Mouse (Mus musculus): ENCODE data around the gene Tada2a. TPM values are rescaled to one million over a fixed set of nuclear protein-coding genes. Genes with fewer than 3 reads are reported as not detected.

Tada2a gene
- polyA plus RNA-seq, 1 experiment, result 10.2 TPM

GRCm38 (mm10) chr11:84066927-84067645 is 62.3 kb downstream of the Tada2a start:
- peak overlapping the region; percentile 56 for H3K4me3 ChIP-seq (ENCODE audit: insufficient read depth, poor library complexity, severe bottlenecking)
- peaks cover 40% of the 10 kb centered on the region for H3K79me2 ChIP-seq (ENCODE audit: control insufficient read depth, insufficient read depth)
- H3ac ChIP-seq (ENCODE audit: control insufficient read depth, insufficient read length, low read depth), result no peak overlapping the region
- no peaks in the 10 kb centered on the region for H3K36me3 ChIP-seq (ENCODE audit: control insufficient read depth, insufficient read depth)
- H3K79me3 ChIP-seq (ENCODE audit: low read depth), result peaks cover 14% of the 10 kb centered on the region
- no peaks in the 10 kb centered on the region for H3K27me3 ChIP-seq (ENCODE audit: control insufficient read depth, insufficient read depth, insufficient read length)
- peak; percentile 73 for TF ChIP-seq MAX (IDR thresholded peaks at IDR 0.05)
- no peak for TF ChIP-seq USF1 (IDR thresholded peaks at IDR 0.05; ENCODE audit: low read depth)
- peak; percentile 15 for TF ChIP-seq MYOD1 (IDR thresholded peaks at IDR 0.05; ENCODE audit: control insufficient read depth, insufficient read length, low read depth)

GRCm38 (mm10) chr11:84066071-84066481 is 63.3 kb downstream of the Tada2a start:
- H3K4me3 ChIP-seq (ENCODE audit: insufficient read depth, poor library complexity, severe bottlenecking), result no peak overlapping the region
- no peaks in the 10 kb centered on the region for H3K27me3 ChIP-seq (ENCODE audit: control insufficient read depth, insufficient read depth, insufficient read length)
- TF ChIP-seq MYOD1 (IDR thresholded peaks at IDR 0.05; ENCODE audit: control insufficient read depth, insufficient read length, low read depth), result no peak
- TF ChIP-seq USF1 (IDR thresholded peaks at IDR 0.05; ENCODE audit: low read depth), result no peak
- no peak for TF ChIP-seq CEBPB (IDR thresholded peaks at IDR 0.05; ENCODE audit: low read depth)
- no peak for TF ChIP-seq CTCF (IDR thresholded peaks at IDR 0.05; ENCODE audit: control insufficient read depth, insufficient read depth, insufficient read length)
- TF ChIP-seq MAX (IDR thresholded peaks at IDR 0.05), result no peak
- no peak for TF ChIP-seq MYOG (IDR thresholded peaks at IDR 0.05; ENCODE audit: control insufficient read depth, extremely low read depth, insufficient read length)
- no peak for TF ChIP-seq FOSL1 (IDR thresholded peaks at IDR 0.05; ENCODE audit: insufficient read depth, low read length, poor library complexity, severe bottlenecking)
- no peak overlapping the region for H3ac ChIP-seq (ENCODE audit: control insufficient read depth, insufficient read length, low read depth)
- peaks cover 50% of the 10 kb centered on the region for H3K79me2 ChIP-seq (ENCODE audit: control insufficient read depth, insufficient read depth)
- H3K79me3 ChIP-seq (ENCODE audit: low read depth), result peaks cover 21% of the 10 kb centered on the region
- H3K36me3 ChIP-seq (ENCODE audit: control insufficient read depth, insufficient read depth), result peaks cover 3% of the 10 kb centered on the region

- no peaks in the 10 kb centered on the region for H3K27me3 ChIP-seq (ENCODE audit: control insufficient read depth, insufficient read depth, insufficient read length)
- TF ChIP-seq MYOD1 (IDR thresholded peaks at IDR 0.05; ENCODE audit: control insufficient read depth, insufficient read length, low read depth), result no peak
- no peak for TF ChIP-seq MAX (IDR thresholded peaks at IDR 0.05)
- TF ChIP-seq CTCF (IDR thresholded peaks at IDR 0.05; ENCODE audit: control insufficient read depth, insufficient read depth, insufficient read length), result no peak
- TF ChIP-seq FOSL1 (IDR thresholded peaks at IDR 0.05; ENCODE audit: insufficient read depth, low read length, poor library complexity, severe bottlenecking), result no peak
- TF ChIP-seq MYOG (IDR thresholded peaks at IDR 0.05; ENCODE audit: control insufficient read depth, extremely low read depth, insufficient read length), result no peak
- H3K79me2 ChIP-seq (ENCODE audit: control insufficient read depth, insufficient read depth), result peaks cover 73% of the 10 kb centered on the region
- H3ac ChIP-seq (ENCODE audit: control insufficient read depth, insufficient read length, low read depth), result no peak overlapping the region
- H3K36me3 ChIP-seq (ENCODE audit: control insufficient read depth, insufficient read depth), result peaks cover 4% of the 10 kb centered on the region
- H3K4me3 ChIP-seq (ENCODE audit: insufficient read depth, poor library complexity, severe bottlenecking), result no peak overlapping the region
- peaks cover 24% of the 10 kb centered on the region for H3K79me3 ChIP-seq (ENCODE audit: low read depth)
Measured at GRCm38 (mm10) chr11:84063631-84064209, 65.7 kb downstream of the Tada2a start.

GRCm38 (mm10) chr11:84062805-84063204 is 66.6 kb downstream of the Tada2a start:
- peaks cover 27% of the 10 kb centered on the region for H3K79me3 ChIP-seq (ENCODE audit: low read depth)
- no peak overlapping the region for H3K4me3 ChIP-seq (ENCODE audit: insufficient read depth, poor library complexity, severe bottlenecking)
- H3K27me3 ChIP-seq (ENCODE audit: control insufficient read depth, insufficient read depth, insufficient read length), result no peaks in the 10 kb centered on the region
- TF ChIP-seq USF1 (IDR thresholded peaks at IDR 0.05; ENCODE audit: low read depth) (no peak), MYOD1 (IDR thresholded peaks at IDR 0.05; ENCODE audit: control insufficient read depth, insufficient read length, low read depth) (peak; percentile 91)
- H3K36me3 ChIP-seq (ENCODE audit: control insufficient read depth, insufficient read depth), result peaks cover 6% of the 10 kb centered on the region
- peaks cover 81% of the 10 kb centered on the region for H3K79me2 ChIP-seq (ENCODE audit: control insufficient read depth, insufficient read depth)
- no peak overlapping the region for H3ac ChIP-seq (ENCODE audit: control insufficient read depth, insufficient read length, low read depth)

- Histone ChIP-seq H3ac (ENCODE audit: control insufficient read depth, insufficient read length, low read depth) (no peak overlapping the region), H3K27me3 (ENCODE audit: control insufficient read depth, insufficient read depth, insufficient read length) (no peaks in the 10 kb centered on the region), H3K79me2 (ENCODE audit: control insufficient read depth, insufficient read depth) (peaks cover 90% of the 10 kb centered on the region), H3K36me3 (ENCODE audit: control insufficient read depth, insufficient read depth) (peaks cover 6% of the 10 kb centered on the region), H3K79me3 (ENCODE audit: low read depth) (peaks cover 31% of the 10 kb centered on the region), H3K4me3 (ENCODE audit: insufficient read depth, poor library complexity, severe bottlenecking) (no peak overlapping the region)
- no peak for TF ChIP-seq MYOG (IDR thresholded peaks at IDR 0.05; ENCODE audit: control insufficient read depth, extremely low read depth, insufficient read length)
- TF ChIP-seq MYOD1 (IDR thresholded peaks at IDR 0.05; ENCODE audit: control insufficient read depth, insufficient read length, low read depth), result no peak
- no peak for TF ChIP-seq MAX (IDR thresholded peaks at IDR 0.05)
Measured at GRCm38 (mm10) chr11:84061881-84062280, 67.5 kb downstream of the Tada2a start.

GRCm38 (mm10) chr11:84060635-84061034 is 68.8 kb downstream of the Tada2a start:
- no peak overlapping the region for H3ac ChIP-seq (ENCODE audit: control insufficient read depth, insufficient read length, low read depth)
- peaks cover 6% of the 10 kb centered on the region for H3K36me3 ChIP-seq (ENCODE audit: control insufficient read depth, insufficient read depth)
- H3K4me3 ChIP-seq (ENCODE audit: insufficient read depth, poor library complexity, severe bottlenecking), result no peak overlapping the region
- peaks cover 28% of the 10 kb centered on the region for H3K79me3 ChIP-seq (ENCODE audit: low read depth)
- H3K27me3 ChIP-seq (ENCODE audit: control insufficient read depth, insufficient read depth, insufficient read length), result no peaks in the 10 kb centered on the region
- no peak for TF ChIP-seq FOSL1 (IDR thresholded peaks at IDR 0.05; ENCODE audit: insufficient read depth, low read length, poor library complexity, severe bottlenecking)
- no peak for TF ChIP-seq CEBPB (IDR thresholded peaks at IDR 0.05; ENCODE audit: low read depth)
- TF ChIP-seq MAX (IDR thresholded peaks at IDR 0.05), result no peak
- TF ChIP-seq MYOD1 (IDR thresholded peaks at IDR 0.05; ENCODE audit: control insufficient read depth, insufficient read length, low read depth), result no peak
- no peak for TF ChIP-seq MYOG (IDR thresholded peaks at IDR 0.05; ENCODE audit: control insufficient read depth, extremely low read depth, insufficient read length)
- no peak for TF ChIP-seq CTCF (IDR thresholded peaks at IDR 0.05; ENCODE audit: control insufficient read depth, insufficient read depth, insufficient read length)
- no peak for TF ChIP-seq USF1 (IDR thresholded peaks at IDR 0.05; ENCODE audit: low read depth)
- H3K79me2 ChIP-seq (ENCODE audit: control insufficient read depth, insufficient read depth), result peaks cover 85% of the 10 kb centered on the region
